Mouse (Mus musculus) testis, adult 2 months (tissue): ENCODE measurements around the gene P2rx7.

ENCODE experiments used
- CTCF ChIP-seq: fragments of 200-500 bp; IDR thresholded peaks from 2 replicates; pipeline ENCODE4 v1.5.1; 2012; ENCODE audit warnings: low read depth, mild to moderate bottlenecking, inconsistent platforms, low read length, moderate library complexity; ENCODE audit not compliant: control insufficient read depth, insufficient read depth, insufficient replicate concordance
- POLR2A ChIP-seq: fragments of 200-500 bp; IDR thresholded peaks from 2 replicates; pipeline ENCODE4 v1.6.1; 2012; ENCODE audit warnings: low read depth, mild to moderate bottlenecking, inconsistent platforms, low read length, moderate library complexity; ENCODE audit not compliant: control insufficient read depth

GRCm38 (mm10) chr5:122650100-122650499, 6.4 kb downstream of the P2rx7 start:
- no peak for TF ChIP-seq CTCF
- TF ChIP-seq POLR2A, result no peak
